Mouse (Mus musculus): ENCODE data around the gene Mroh7.

Mroh7 gene

DNA sequence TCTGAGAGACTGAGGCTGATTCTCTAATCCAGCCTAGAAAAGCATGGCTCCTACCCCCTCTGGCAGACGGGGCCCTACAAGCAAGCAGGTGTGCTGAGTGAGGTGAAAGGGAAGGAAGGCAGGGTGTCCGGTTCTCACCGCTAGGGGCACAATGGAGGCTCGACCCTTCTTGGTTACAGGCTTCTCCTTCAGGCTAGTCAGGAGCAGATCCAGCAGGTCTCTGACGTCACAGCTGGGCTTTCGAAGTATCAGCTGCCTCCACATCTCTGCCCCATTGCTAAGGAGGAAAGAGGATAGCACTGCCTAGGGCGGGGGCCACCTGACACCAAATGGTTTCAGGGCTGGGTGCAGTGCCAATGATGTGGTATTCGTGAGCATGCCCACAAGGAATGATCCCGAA, 30.7 kb downstream of the Mroh7 start:
- in situ Hi-C loops (cut with MboI, MseI): no loop called here

- in situ Hi-C loops (cut with MboI, MseI): no loop called here
These were observed 36.8 kb downstream of the Mroh7 start for GRCm38 (mm10) chr4:106693841-106694430.

DNA sequence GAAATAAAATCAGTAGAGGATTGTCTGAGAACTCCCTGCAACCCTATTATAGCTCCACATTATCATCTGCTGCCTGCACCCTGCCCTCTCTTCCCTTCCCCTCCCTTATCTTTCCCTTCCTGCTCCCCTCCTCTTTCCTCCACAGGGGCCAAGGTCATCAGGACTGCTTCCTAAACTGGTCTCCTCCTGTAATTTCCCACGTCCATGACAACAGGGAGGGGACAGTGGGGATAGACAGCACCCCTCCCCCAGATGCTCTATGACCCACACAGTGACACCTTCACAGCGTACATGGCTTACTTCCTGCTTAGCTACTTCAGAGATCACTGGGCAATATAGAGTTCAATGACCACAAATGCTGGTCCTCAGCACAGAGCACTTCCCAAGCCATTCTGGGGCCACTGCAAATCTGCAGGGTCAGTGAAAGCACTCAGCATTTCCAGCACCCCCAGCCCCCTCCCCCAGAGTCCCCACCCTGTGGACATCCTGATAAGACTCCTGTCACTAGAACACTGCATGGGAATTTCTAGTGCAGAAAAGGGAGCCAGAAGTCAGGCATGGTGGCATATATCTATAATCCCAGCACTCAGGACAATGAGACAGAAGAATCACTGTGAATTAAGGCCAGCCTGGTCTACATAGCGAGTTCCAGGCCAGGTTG, 42.0 kb downstream of the Mroh7 start:
- in situ Hi-C loops (cut with MboI, MseI): no loop called here

DNA sequence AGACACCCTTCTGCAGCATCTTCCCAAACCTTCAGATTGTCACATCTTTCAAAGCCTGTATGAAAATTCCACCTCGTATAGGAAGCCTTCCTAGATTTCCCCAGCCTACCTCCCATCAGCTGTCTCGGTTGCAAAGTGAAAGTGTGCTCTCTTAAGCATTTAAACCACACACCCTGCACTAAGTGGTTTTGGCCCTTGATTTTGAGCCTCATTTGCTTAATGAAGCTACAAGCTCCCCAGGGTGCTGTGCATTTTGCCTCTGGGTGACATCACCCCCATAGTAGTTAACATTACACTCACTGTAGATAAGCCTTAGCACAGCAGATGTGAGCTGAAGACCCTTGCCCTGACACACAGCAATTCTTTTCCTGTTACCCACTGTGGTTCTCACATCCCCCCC, 49.8 kb downstream of the Mroh7 start:
- in situ Hi-C loops (cut with MboI, MseI): no loop called here

GRCm38 (mm10) chr4:106679152-106679551, 51.6 kb downstream of the Mroh7 start:
- in situ Hi-C loops (cut with MboI, MseI): no loop called here

DNA sequence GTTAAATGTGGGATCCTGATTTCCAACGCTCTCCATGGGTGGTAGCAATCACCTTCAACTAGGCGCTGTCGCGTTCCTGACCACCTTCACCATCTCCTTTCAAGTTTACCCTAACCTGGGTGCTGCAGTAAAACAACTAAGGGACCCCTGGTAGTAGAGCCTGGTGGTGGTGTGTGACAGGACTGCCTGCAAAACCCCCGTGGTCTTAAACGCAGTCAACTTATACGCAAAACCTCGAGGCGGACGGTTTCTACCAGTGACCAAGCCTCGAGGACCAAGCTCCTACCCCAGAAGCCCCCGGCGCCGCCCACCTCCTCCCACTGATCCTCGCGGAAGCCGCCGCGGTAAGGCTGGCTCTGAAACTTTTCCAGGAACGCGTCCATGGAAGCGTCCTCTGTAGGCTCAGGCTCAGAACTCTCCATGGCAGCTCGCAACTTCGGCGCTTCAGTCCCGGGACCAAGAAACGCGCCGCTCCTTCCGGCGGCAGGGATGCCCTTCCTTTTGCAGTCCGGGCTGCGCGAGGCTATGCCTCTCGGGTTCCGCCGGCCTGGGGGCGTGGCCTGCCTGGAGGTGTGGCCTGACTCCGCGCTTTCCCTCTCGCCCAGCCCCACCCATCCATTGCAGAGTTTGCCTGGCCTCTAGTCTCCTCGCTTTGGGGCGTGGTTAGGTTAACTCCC, 52.1 kb downstream of the Mroh7 start, which contains the start of gene Ttc4:
TSS of gene Ttc4 (minus strand) at position 503 of the 677 bp plus-strand sequence.
- in situ Hi-C loops (cut with MboI, MseI): no loop called here

DNA sequence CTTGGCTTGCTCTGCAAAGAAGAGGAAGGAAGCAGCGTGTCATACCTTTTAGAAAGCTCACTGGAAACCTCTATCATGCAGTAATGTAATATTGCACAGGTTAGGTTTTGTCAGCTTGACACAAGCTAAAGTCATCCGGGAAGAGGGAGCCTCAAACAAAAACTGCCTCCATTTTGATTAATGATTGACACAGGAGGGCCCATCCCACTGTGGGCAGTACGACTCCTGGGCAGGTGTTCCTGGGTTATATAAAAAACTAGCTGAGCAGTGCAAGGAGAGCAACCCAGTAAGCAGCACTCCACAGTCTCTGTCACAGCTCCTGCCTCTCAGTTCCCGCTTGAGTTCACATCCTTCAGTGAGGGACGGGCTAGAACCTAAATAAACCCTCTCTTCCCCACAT, 54.0 kb downstream of the Mroh7 start:
- in situ Hi-C loops (cut with MboI, MseI): no loop called here

GRCm38 (mm10) chr4:106666546-106666945, 64.2 kb downstream of the Mroh7 start:
- in situ Hi-C loops (cut with MboI, MseI): no loop called here

GRCm38 (mm10) chr4:106665673-106666072, 65.1 kb downstream of the Mroh7 start:
- in situ Hi-C loops (cut with MboI, MseI): no loop called here

- in situ Hi-C loops (cut with MboI, MseI): no loop called here
These were observed 65.5 kb downstream of the Mroh7 start for GRCm38 (mm10) chr4:106665269-106665668.

DNA sequence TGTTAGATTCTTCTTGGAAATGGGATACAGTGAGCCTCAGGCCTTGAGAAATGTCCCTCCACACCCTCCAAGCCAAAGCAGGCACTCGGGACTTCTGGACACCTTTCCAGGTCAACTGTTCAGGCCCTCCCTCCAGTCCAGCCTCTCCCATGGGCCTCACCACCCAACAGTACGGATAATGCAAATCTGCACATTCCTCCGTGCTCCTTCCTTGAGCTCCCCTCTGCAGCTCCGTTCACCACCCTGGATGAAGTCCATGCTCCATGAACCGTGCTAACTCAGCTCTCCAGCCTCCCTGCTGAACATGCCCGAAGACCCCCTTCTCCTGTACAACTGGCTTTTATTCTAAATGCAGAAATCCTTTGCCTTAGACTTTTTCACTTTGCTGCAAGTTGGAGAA, 66.0 kb downstream of the Mroh7 start:
- in situ Hi-C loops (cut with MboI, MseI): no loop called here

DNA sequence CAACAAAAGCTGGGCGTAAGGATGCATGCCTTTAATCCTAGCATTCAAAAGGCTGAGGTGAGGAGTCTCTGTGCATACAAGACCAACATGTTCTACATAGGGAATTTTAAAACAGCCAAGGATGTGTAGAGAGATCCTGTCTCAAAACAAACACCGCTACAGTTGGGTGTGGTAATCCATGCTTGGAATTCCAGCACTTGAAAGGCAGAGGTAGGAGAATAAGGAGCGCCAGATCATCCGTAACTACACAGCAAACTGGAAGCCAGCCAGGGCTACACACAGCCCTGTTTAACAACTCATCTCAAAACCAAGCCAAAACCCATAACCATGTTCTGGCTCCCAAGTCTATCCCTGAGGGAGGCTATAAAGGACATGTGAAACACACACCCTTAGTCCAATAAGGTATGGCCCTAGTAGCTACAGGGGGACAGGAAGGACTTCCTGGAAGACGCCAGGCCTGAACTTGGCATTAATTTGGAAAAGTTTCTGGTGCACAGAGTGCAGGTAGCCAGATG, 66.7 kb downstream of the Mroh7 start:
- in situ Hi-C loops (cut with MboI, MseI): no loop called here

- in situ Hi-C loops (cut with MboI, MseI): no loop called here
These were observed 75.0 kb downstream of the Mroh7 start for GRCm38 (mm10) chr4:106655681-106656080.

- in situ Hi-C loops (cut with MboI, MseI): no loop called here
These were observed 77.7 kb downstream of the Mroh7 start for GRCm38 (mm10) chr4:106653051-106653450.

DNA sequence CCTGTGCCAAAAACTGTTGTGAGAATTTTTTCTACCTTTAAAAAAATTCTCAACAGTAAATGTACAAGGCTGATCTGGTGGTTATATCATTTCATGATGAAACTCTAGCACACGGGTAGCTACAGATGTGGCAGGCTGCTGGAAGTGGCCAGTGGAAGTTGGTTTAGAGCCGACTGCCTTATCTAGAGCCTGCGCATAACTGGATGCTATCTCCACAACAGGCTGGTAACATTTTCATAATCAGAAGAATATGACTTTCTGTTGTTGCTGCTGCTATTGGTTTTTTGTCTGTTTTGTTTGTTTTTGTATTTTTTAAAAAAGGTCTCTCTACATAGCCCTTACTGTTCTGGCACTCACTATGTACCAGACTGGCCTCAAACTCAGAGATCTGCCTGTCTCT, 78.2 kb downstream of the Mroh7 start:
- in situ Hi-C loops (cut with MboI, MseI): no loop called here

- in situ Hi-C loops (cut with MboI, MseI): no loop called here
These were observed 79.7 kb downstream of the Mroh7 start, which contains the start of gene Pars2 for GRCm38 (mm10) chr4:106650833-106651527. Gene Pars2, plus strand, starts transcription at chr4:106651069.

DNA sequence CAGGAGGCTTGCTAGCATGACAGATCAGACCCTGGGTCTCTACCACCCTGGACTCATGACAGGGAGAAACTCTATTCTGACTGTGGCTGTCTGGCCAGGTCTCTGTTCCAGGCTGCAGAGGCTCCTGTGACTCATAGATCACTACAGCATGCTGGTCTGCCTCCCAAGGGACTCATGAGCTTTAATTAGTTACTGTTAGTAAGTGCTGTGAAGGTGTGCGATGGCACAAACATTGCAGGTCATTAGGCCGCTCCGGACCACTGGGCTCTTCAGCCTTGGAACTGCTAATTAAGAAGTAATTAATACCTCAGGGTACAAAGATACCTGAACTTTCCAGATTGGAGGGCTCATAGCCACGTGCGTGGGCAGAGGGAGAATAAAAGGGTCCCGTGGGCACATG, 83.6 kb downstream of the Mroh7 start:
- in situ Hi-C loops (cut with MboI, MseI): no loop called here

GRCm38 (mm10) chr4:106645797-106646196, 84.9 kb downstream of the Mroh7 start:
- in situ Hi-C loops (cut with MboI, MseI): no loop called here

GRCm38 (mm10) chr4:106644218-106644610, 86.5 kb downstream of the Mroh7 start:
- in situ Hi-C loops (cut with MboI, MseI): no loop called here

DNA sequence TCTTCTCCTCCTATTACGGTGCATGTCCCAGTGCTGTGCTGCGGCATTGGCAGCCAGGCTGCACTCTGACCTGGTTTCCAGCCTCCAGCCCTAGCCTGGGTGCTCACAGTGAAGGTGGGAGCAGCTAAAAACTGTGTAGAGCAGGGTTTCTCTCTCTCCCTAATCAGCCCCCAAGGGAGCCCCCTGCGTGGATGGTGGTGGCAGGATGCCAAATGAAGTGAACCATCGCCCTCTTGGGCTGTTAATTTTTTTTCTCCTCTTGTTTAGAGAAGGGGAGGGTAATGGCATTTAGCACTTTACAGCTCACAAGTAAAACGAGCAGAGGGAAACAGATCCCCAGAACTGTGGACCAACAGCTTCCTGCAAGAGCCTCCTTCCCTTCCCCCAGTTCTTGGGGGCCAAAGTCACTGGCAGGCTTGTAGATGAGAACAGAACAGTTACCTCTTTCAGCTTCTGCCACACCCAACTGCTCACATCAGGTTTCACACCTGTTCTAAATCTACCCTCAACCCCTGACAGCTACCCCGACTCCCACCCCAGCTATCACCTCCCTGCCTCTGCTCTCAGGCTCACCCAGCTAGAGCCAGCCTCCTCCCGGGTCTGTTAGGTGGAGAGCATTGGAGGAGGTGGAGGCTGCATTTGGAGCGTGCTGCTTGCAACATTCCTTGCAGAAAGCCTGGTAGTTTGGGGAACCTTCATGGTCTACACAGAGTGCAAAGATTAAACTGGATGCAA, 87.1 kb downstream of the Mroh7 start:
- in situ Hi-C loops (cut with MboI, MseI): no loop called here

- in situ Hi-C loops (cut with MboI, MseI): loop anchor here (5.0 kb wide), 1 partner anchor 73 kb away; no protein-coding TSS in a partner anchor
These were observed 96.6 kb downstream of the Mroh7 start for GRCm38 (mm10) chr4:106634086-106634479.

Measured in regulatory T cell (primary cell).